Mouse (Mus musculus) heart, adult 2 months (tissue): ENCODE measurements around the gene Cecr2. TPM values are rescaled to one million over a fixed set of nuclear protein-coding genes. Genes with fewer than 3 reads are reported as not detected.

ENCODE experiments used
- DNase-seq, 2 experiments: peaks; one replicate each; pipeline ENCODE4 v3.0.0; 2021
- H3K27ac ChIP-seq: fragments of 200-600 bp; 2 replicates; pipeline ENCODE4 v1.8.1; 2022
- H3K27me3 ChIP-seq: fragments of 200-500 bp; 2 replicates; pipeline ENCODE4 v1.6.1; 2012; ENCODE audit warnings: mild to moderate bottlenecking, low read length, inconsistent platforms, mixed read lengths; ENCODE audit not compliant: control insufficient read depth, insufficient read depth
- H3K36me3 ChIP-seq: fragments of 200-500 bp; 2 replicates; pipeline ENCODE4 v1.6.1; 2012; ENCODE audit warnings: low read length, inconsistent platforms; ENCODE audit not compliant: control insufficient read depth, insufficient read depth
- H3K4me1 ChIP-seq: fragments of 200-500 bp; 2 replicates; pipeline ENCODE4 v1.6.1; 2011; ENCODE audit warnings: low read length; ENCODE audit not compliant: control insufficient read depth, insufficient read depth
- H3K4me3 ChIP-seq: fragments of 200-600 bp; 2 replicates; pipeline ENCODE4 v1.8.1; 2022
- H3K79me2 ChIP-seq: fragments of 200-500 bp; replicated peaks from 2 replicates; pipeline ENCODE4 v1.6.1; 2012; ENCODE audit warnings: mild to moderate bottlenecking, inconsistent platforms, low read length, moderate library complexity, mixed read lengths; ENCODE audit not compliant: control insufficient read depth, insufficient read depth
- H3K9ac ChIP-seq: fragments of 200-500 bp; 2 replicates; pipeline ENCODE4 v1.6.1; 2012; ENCODE audit warnings: low read depth, mild to moderate bottlenecking, control low read depth, inconsistent platforms, low read length, mixed read lengths
- CTCF ChIP-seq: fragments of 200-600 bp; IDR thresholded peaks from 2 replicates; pipeline ENCODE4 v1.8.1; 2022; ENCODE audit warnings: antibody characterized with exemption, mild to moderate bottlenecking, moderate library complexity
- EP300 ChIP-seq: fragments of 200-500 bp; IDR thresholded peaks from 2 replicates; pipeline ENCODE4 v1.6.1; 2011; ENCODE audit warnings: low read depth, low read length, control low read depth; ENCODE audit not compliant: insufficient read depth
- POLR2A ChIP-seq: fragments of 200-500 bp; IDR thresholded peaks from 2 replicates; pipeline ENCODE4 v1.6.1; 2011; ENCODE audit warnings: mild to moderate bottlenecking, low read depth, low read length, control low read depth; ENCODE audit not compliant: insufficient read depth
- WGBS: fragments of 180-500 bp; shearing (Covaris S2); methylation state at CpG from one replicate; pipeline ENCODE4 v1.1.7; 2018; 5-methylcytosine and 5-hydroxymethylcytosine counted together
- intact Hi-C: fragments of 180-260 bp; cut with DNase I; formaldehyde crosslinking; loops from one replicate; pipeline ENCODE4 v1.15.1; 2025
- polyA plus RNA-seq: library from polyadenylated mRNA; depleted of rRNA; stranded (reverse); fragments of >200 nt; gene quantifications from 2 replicates; pipeline ENCODE4 v1.2.3, GENCODE M21; 2012
- total RNA-seq, 2 experiments: library from RNA; stranded (reverse); gene quantifications; 2 replicates each; pipeline ENCODE4 v1.2.3; 2021

Gene Cecr2
- total and polyA plus RNA-seq, 3 experiments, result 7.0 to 17.4 (median 12.9) TPM

GRCm38 (mm10) chr6:120790717-120791116, 124.5 kb downstream of the Cecr2 start:
- Histone ChIP-seq H3K4me1 (no peaks in the 10 kb centered on the region), H3K4me3 (no peak overlapping the region), H3K79me2 (no peaks in the 10 kb centered on the region), H3K27ac (no peak overlapping the region), H3K9ac (no peak overlapping the region), H3K27me3 (no peaks in the 10 kb centered on the region), H3K36me3 (no peaks in the 10 kb centered on the region)
- no peak for TF ChIP-seq EP300
- no peak for TF ChIP-seq POLR2A
- TF ChIP-seq CTCF, result no peak
- intact Hi-C loops, result no loop called here
- no peak for DNase-seq
- 65% methylated on average over 5 of the region's 5 CpGs for WGBS

- Histone ChIP-seq H3K4me3 (no peak overlapping the region), H3K27me3 (no peaks in the 10 kb centered on the region), H3K4me1 (no peaks in the 10 kb centered on the region), H3K36me3 (no peaks in the 10 kb centered on the region; the same call in 1 of the 2 replicates), H3K27ac (no peak overlapping the region), H3K9ac (no peak overlapping the region), H3K79me2 (no peaks in the 10 kb centered on the region)
- no peak for TF ChIP-seq CTCF
- intact Hi-C loops, result no loop called here
- 75% methylated on average over 8 of the region's 8 CpGs for WGBS
- no peak for DNase-seq
These were observed 126.8 kb downstream of the Cecr2 start for GRCm38 (mm10) chr6:120792947-120793346.

GRCm38 (mm10) chr6:120795422-120796086, 129.4 kb downstream of the Cecr2 start:
- TF ChIP-seq CTCF (no peak), EP300 (no peak), POLR2A (no peak)
- peak in 1 of 2 experiments; percentile 14 for DNase-seq
- H3K79me2 ChIP-seq, result no peaks in the 10 kb centered on the region
- no peaks in the 10 kb centered on the region; the same call in 1 of the 2 replicates for H3K36me3 ChIP-seq
- H3K27ac ChIP-seq, result no peak overlapping the region
- H3K4me1 ChIP-seq, result no peaks in the 10 kb centered on the region
- H3K4me3 ChIP-seq, result no peak overlapping the region
- no peaks in the 10 kb centered on the region for H3K27me3 ChIP-seq
- WGBS, result 46% methylated on average over 5 of the region's 5 CpGs
- no peak overlapping the region for H3K9ac ChIP-seq
- intact Hi-C loops, result no loop called here

GRCm38 (mm10) chr6:120796111-120796510, 129.9 kb downstream of the Cecr2 start:
- H3K9ac ChIP-seq, result no peak overlapping the region
- DNase-seq, result no peak
- H3K27ac ChIP-seq, result no peak overlapping the region
- no peaks in the 10 kb centered on the region for H3K27me3 ChIP-seq
- 81% methylated on average over 2 of the region's 2 CpGs for WGBS
- no peak for TF ChIP-seq EP300
- TF ChIP-seq POLR2A, result no peak
- no peak for TF ChIP-seq CTCF
- no peaks in the 10 kb centered on the region; the same call in 1 of the 2 replicates for H3K36me3 ChIP-seq
- no peaks in the 10 kb centered on the region for H3K79me2 ChIP-seq
- H3K4me3 ChIP-seq, result no peak overlapping the region
- intact Hi-C loops, result no loop called here
- H3K4me1 ChIP-seq, result no peaks in the 10 kb centered on the region

GRCm38 (mm10) chr6:120798019-120798418, 131.8 kb downstream of the Cecr2 start:
- H3K36me3 ChIP-seq, result no peaks in the 10 kb centered on the region; the same call in 1 of the 2 replicates
- no peak overlapping the region for H3K27ac ChIP-seq
- TF ChIP-seq CTCF (no peak), EP300 (no peak), POLR2A (no peak)
- H3K9ac ChIP-seq, result no peak overlapping the region
- DNase-seq, result no peak
- WGBS, result 82% methylated on average over 7 of the region's 7 CpGs
- no peaks in the 10 kb centered on the region for H3K79me2 ChIP-seq
- H3K27me3 ChIP-seq, result no peaks in the 10 kb centered on the region
- no peak overlapping the region for H3K4me3 ChIP-seq
- H3K4me1 ChIP-seq, result no peaks in the 10 kb centered on the region
- intact Hi-C loops, result no loop called here

- H3K27me3 ChIP-seq, result no peaks in the 10 kb centered on the region
- no peak overlapping the region for H3K27ac ChIP-seq
- no peaks in the 10 kb centered on the region; the same call in 1 of the 2 replicates for H3K36me3 ChIP-seq
- no peak for DNase-seq
- H3K4me1 ChIP-seq, result no peaks in the 10 kb centered on the region
- TF ChIP-seq CTCF (no peak), EP300 (no peak), POLR2A (no peak)
- intact Hi-C loops, result no loop called here
- 77% methylated on average over 4 of the region's 4 CpGs for WGBS
- H3K79me2 ChIP-seq, result no peaks in the 10 kb centered on the region
- H3K4me3 ChIP-seq, result no peak overlapping the region
- H3K9ac ChIP-seq, result no peak overlapping the region
These were observed 132.7 kb downstream of the Cecr2 start for GRCm38 (mm10) chr6:120798905-120799304.
